Mouse (Mus musculus) gastrocnemius, postnatal 4 days (tissue): ENCODE data around the gene Gm9044. TPM values are rescaled to one million over a fixed set of nuclear protein-coding genes. Genes with fewer than 3 reads are reported as not detected.
"Not testable (repeated sequence)": the region's sequence is repeated elsewhere in the genome, so short reads cannot be mapped to it uniquely, and the experiment has no call there.

Experiments used
- DNase-seq, 2 experiments: peaks; one replicate each; pipeline ENCODE4 v3.0.0; 2021 to 2022; ENCODE audit warnings: low spot score in 2 of 2, mixed read lengths in 2 of 2
- long read RNA-seq, 2 experiments: library from polyadenylated mRNA; stranded (forward); transcript quantifications; one replicate each; pipeline ENCODE4 v2.0.0; 2021
- total RNA-seq, 2 experiments: library from RNA; stranded (reverse); gene quantifications; 2 replicates each; pipeline ENCODE4 v1.2.3; 2021

Gm9044 gene
- not detected for total RNA-seq
- long read RNA-seq, experiment 1, result 0 reads
- long read RNA-seq, experiment 2, result 0 reads

DNA sequence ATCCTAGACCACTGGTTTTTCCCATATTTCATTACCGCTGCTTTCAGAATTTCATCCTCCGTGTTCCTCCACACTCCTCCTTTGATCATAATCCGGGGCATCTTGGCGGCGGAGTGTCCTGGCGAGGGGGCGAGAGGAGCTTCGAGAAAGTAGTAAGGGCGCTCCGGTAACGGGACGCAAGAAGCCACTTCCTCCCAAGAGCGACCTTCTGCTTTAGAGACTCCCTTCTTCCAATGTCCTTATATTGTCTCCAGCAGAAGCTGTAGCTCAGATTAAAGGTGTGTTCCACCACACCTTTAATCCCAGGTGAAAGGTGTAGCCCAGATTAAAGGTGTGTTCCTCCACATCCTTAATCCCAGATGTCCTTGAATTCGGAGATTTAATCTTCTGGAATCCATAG is at the start of gene Gm9044:
Gene Gm9044, minus strand, starts transcription at position 101 of the 400 bp plus-strand sequence.
- DNase-seq, result not testable (repeated sequence)

DNA sequence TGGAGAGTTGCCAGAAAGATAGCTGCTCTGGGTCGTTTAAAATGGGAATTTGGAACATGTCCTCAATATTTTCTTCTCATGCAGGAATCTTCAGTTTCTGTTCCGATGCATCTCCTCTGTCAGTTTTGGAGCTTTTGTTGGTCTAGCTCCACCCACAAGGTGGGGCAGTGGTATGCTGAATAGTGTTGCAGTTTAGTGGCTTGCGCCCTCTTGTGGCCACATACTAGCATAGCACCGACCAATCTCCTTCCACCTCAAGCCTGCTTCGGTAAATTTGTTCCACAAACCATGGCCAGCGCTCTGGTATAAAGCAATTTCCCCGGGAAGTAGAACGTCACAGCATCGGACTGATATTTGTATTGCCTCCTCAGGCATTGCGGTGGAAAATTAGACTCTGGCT is 38.2 kb upstream of the Gm9044 start:
- peak; percentile 61 to 80 for DNase-seq

DNA sequence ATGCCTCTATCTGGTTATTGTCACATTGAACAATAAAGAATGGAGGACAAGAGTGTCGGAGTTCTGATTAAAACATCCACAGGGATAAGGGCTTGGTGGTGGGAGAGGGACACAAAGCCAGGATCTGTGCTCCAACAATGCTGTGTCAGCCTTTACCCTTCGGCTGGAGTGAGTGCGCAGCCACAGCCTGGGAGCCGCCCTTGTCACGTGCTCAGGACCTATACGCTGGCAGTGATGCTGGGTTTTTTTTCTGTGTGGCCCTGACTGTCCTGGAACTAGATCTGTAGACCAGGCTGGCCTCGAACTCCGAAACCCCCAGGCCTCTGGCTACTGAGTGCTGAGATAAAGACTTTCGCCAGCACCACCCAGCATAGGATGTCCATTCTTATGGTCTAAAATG is 37.3 kb upstream of the Gm9044 start:
- DNase-seq, result no peak

DNA sequence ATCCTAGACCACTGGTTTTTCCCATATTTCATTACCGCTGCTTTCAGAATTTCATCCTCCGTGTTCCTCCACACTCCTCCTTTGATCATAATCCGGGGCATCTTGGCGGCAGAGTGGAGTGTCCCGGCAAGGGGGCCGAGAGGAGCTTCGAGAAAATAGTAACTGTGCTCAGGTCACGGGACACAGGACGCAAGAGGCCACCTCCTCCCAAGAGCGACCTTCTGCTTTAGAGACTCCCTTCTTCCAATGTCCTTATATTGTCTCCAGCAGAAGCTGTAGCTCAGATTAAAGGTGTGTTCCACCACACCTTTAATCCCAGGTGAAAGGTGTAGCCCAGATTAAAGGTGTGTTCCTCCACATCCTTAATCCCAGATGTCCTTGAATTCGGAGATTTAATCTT is 21.8 kb upstream of the Gm9044 start, which contains the start of gene Gm9049:
Gene Gm9049, minus strand, starts transcription at position 101 of the 400 bp plus-strand sequence.
- DNase-seq, result not testable (repeated sequence)

DNA sequence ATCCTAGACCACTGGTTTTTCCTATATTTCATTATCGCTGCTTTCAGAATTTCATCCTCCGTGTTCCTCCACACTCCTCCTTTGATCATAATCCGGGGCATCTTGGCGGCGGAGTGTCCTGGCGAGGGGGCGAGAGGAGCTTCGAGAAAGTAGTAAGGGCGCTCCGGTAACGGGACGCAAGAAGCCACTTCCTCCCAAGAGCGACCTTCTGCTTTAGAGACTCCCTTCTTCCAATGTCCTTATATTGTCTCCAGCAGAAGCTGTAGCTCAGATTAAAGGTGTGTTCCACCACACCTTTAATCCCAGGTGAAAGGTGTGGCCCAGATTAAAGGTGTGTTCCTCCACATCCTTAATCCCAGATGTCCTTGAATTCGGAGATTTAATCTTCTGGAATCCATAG is 16.4 kb upstream of the Gm9044 start, which contains the start of gene Gm9048:
Gene Gm9048, minus strand, starts transcription at position 101 of the 400 bp plus-strand sequence.
- not testable (repeated sequence) for DNase-seq

DNA sequence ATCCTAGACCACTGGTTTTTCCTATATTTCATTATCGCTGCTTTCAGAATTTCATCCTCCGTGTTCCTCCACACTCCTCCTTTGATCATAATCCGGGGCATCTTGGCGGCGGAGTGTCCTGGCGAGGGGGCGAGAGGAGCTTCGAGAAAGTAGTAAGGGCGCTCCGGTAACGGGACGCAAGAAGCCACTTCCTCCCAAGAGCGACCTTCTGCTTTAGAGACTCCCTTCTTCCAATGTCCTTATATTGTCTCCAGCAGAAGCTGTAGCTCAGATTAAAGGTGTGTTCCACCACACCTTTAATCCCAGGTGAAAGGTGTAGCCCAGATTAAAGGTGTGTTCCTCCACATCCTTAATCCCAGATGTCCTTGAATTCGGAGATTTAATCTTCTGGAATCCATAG is 10.9 kb upstream of the Gm9044 start, which contains the start of gene Gm9046:
Gene Gm9046, minus strand, starts transcription at position 101 of the 400 bp plus-strand sequence.
- DNase-seq, result not testable (repeated sequence)

DNA sequence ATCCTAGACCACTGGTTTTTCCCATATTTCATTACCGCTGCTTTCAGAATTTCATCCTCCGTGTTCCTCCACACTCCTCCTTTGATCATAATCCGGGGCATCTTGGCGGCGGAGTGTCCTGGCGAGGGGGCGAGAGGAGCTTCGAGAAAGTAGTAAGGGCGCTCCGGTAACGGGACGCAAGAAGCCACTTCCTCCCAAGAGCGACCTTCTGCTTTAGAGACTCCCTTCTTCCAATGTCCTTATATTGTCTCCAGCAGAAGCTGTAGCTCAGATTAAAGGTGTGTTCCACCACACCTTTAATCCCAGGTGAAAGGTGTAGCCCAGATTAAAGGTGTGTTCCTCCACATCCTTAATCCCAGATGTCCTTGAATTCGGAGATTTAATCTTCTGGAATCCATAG is 5.5 kb upstream of the Gm9044 start, which contains the start of gene Gm9045:
Gene Gm9045, minus strand, starts transcription at position 101 of the 400 bp plus-strand sequence.
- DNase-seq, result not testable (repeated sequence)

DNA sequence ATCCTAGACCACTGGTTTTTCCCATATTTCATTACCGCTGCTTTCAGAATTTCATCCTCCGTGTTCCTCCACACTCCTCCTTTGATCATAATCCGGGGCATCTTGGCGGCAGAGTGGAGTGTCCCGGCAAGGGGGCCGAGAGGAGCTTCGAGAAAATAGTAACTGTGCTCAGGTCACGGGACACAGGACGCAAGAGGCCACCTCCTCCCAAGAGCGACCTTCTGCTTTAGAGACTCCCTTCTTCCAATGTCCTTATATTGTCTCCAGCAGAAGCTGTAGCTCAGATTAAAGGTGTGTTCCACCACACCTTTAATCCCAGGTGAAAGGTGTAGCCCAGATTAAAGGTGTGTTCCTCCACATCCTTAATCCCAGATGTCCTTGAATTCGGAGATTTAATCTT is 5.3 kb downstream of the Gm9044 start, which contains the start of gene Gm9040:
Gene Gm9040, minus strand, starts transcription at position 101 of the 400 bp plus-strand sequence.
- not testable (repeated sequence) for DNase-seq

DNA sequence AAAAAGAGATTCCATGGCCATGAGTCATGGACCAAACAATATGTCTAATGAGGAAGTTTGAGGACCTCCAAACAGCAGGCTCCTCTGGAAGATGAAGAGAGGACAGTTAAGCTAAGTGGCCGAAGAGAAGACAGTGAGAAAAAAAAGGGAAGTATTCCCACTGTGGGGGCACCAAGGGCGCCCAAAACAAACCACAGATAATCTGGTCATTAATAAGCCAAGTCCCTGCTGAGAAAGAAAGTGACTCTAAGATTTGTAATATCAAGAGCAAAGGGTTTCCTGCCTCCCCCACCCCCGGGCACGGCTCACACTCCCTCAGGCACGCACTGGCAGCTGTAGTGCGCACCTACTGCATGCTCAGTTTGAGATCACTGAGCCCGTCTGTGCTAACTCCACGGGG is 13.2 kb downstream of the Gm9044 start:
- no peak for DNase-seq

DNA sequence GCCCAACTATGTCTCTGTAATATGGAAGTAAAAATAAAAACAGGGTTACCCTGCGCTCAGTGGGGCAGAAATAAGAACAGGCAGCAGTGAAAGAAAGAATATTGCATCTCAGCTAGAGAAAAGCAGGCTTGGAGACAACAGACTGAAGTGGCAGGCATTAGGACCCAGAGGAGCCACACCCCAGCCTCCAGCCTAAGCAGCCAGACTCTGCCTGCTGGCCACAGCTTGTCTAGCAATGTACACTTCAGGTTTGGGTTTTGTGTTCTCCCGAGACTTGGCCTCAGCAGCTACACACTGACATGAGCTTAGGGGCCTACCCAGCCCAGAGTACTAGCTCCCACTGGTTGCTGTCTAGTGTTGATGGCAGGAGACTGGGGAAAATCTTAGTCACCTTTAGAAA is 30.1 kb downstream of the Gm9044 start:
- not testable (repeated sequence) for DNase-seq

DNA sequence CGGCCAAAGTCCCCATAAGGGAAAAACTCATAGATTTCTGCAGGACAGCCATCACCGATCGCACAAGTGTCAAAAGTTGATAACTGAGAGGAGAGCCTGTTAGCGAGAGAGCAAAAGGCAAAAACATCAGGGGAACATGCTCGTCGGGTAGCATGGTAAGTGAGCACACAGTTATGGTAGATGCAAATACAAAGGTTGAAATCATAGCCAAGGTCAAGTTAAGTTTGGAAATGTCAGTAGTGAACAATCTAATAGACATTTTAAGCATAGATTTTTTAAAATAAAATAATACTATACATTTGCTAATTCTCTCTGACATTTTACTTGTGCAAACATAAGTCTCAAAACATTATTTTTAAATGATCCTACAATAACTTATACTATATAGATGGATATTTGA is 37.3 kb downstream of the Gm9044 start, which contains the start of gene Iltifb:
Gene Iltifb, minus strand, starts transcription at position 101 of the 400 bp plus-strand sequence.
- no peak for DNase-seq

DNA sequence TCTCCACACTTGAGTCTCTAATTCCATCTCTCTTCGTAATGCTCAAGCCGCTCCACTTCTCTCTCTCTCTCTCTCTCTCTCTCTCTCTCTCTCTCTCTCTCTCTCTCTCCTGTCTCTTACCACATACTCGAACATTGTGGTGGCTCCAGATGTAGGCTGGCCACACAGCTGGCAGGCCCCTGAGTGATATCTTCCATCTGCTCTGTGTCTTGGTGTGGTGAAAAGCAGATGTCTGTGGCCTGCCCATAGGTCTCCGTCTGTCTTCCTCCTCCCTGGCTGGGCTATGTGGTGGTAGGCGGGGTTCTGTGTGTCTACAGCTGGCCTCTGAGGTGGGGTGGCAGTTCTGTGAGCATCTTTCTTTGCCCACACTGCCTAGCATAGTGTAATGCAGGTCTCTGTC is 49.2 kb downstream of the Gm9044 start:
- DNase-seq, result not testable (repeated sequence)

DNA sequence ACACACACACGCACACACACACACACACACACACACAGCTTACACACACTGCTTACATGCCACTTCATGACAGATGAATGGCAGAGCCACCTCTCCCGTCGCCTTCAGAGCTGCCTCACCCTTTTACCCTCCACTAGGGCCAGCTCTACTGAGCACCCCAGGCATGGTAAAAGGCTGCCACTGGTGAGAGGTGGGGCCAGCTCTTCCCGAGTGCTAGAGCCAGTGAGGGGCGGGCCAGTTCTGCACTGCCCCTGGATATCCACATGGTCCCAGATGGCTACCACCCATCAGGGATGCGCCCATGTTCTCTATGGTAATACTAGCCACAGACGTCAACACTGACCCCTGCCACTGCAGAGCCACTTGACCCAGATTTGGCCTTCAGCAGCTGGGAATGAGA is 49.6 kb downstream of the Gm9044 start:
- DNase-seq, result not testable (repeated sequence)

Other genes starting within 250 kb of the Gm9044 start
- 1 to 10 TPM; 7.6 to 9.6 TPM for gene Mdm1, start 190.6 kb downstream of the Gm9044 start, total RNA-seq
- not detected for gene Il22, start 127.5 kb downstream of the Gm9044 start, total RNA-seq
- under 1 TPM; 0.66 to 0.78 TPM for gene Gm32717, start 91.6 kb downstream of the Gm9044 start, total RNA-seq
- under 1 TPM; 0.66 to 0.78 TPM for gene Gm32802, start 73.7 kb downstream of the Gm9044 start, total RNA-seq
- not detected for gene Iltifb, start 37.4 kb downstream of the Gm9044 start, total RNA-seq
- not detected for gene Gm9040, start 5.4 kb downstream of the Gm9044 start, total RNA-seq
- not detected for gene Gm9045, start 5.4 kb upstream of the Gm9044 start, total RNA-seq
- not detected for gene Gm9046, start 10.8 kb upstream of the Gm9044 start, total RNA-seq
- gene Gm9048, start 16.3 kb upstream of the Gm9044 start, total RNA-seq, result not detected
- gene Gm9049, start 21.7 kb upstream of the Gm9044 start, total RNA-seq, result not detected
- gene Ifng, start 108.6 kb upstream of the Gm9044 start, total RNA-seq, result not detected